Mouse (Mus musculus) hindlimb bud, embryonic 11.5 days (tissue): ENCODE measurements around the gene Crp.

ENCODE experiments used
- DNase-seq: peaks from one replicate; pipeline ENCODE4 v3.0.0-alpha.2; 2012; ENCODE audit warnings: low read depth, low spot score; ENCODE audit errors: extremely low spot score

The Crp gene

GRCm38 (mm10) chr1:172711396-172711795 is 13.5 kb downstream of the Crp start:
- DNase-seq = no peak

DNA sequence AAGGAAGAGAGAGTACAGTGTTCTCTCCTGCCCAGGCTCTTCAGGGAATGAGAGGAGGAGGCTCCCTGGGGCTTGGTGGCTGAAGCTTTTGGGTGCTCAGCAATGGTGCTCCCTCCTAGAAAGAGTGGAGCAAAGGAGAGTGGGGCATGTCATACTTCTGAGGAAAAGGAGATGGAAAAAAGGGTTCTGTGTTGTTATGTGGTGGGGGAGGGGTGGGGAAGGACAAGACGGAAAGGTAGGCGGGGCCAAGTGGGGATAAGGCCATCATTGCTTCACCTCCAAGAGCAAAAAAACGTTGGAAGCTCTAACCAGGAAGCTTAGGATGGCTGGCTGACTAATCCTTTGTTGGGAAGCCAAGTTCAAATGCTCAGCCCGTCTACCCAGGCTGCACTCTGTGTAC is 14.1 kb downstream of the Crp start:
- no peak for DNase-seq

GRCm38 (mm10) chr1:172751241-172751640 is 53.4 kb downstream of the Crp start:
- DNase-seq = no peak

- DNase-seq = no peak
Measured at GRCm38 (mm10) chr1:172755151-172755550, 57.3 kb downstream of the Crp start.

GRCm38 (mm10) chr1:172759525-172759924 is 61.7 kb downstream of the Crp start:
- no peak for DNase-seq

GRCm38 (mm10) chr1:172779195-172779594 is 81.3 kb downstream of the Crp start:
- DNase-seq = no peak

GRCm38 (mm10) chr1:172785322-172785721 is 87.5 kb downstream of the Crp start:
- no peak for DNase-seq

- DNase-seq = no peak
Measured at GRCm38 (mm10) chr1:172785886-172786285, 88.0 kb downstream of the Crp start.

DNA sequence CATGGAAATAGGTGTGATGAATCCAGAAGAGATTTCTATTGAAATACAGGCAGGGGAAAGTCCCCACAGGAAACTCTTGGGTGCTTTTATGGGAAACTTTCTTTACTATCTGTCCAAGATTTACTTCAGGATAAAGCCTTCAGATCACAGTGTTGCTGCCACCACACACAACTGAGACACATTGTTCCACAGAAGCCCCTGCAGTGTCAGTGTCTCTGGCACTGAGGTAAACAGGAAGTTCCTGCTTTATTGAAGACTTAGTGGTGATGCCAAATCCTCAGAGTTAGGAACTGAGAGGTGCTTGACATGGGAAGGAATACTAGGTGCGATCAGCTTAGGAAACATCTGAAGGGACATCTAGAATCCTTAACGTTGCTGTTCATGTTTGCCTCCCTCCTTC is 131.1 kb downstream of the Crp start:
- DNase-seq = no peak

DNA sequence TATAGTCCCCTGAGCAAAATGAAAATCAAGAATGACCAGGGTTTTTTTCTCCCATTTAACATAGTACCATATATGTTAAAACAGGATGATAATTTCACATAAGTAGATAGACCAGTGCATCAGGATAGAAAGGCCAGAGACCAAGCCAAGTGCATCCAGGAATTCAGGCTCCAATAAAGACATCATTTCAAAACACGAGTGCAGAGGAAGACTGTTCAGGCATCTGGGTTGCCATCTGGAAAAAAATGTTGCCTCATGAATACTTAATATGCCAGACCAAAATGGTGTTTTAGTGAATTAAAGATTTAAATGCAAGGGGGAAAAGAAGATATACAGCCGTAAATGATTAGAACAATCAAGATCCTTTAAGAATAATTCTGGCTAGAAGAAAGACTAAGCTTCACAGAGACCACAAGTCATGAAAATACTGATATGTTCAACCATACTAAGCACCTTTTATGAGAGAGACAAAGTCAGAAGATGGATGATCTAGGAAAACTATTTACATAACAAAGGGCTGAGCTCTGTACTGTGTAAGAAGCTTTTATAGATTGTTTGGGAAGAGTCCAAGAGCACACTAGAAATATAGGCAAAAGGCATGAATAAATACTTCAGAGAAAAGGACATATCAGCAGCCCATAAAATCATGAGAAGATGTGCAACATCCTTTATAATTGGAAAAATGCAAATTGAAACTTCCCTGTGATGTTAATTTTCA is 149.3 kb downstream of the Crp start:
- no peak for DNase-seq

GRCm38 (mm10) chr1:172848171-172848570 is 150.3 kb downstream of the Crp start:
- no peak for DNase-seq

DNA sequence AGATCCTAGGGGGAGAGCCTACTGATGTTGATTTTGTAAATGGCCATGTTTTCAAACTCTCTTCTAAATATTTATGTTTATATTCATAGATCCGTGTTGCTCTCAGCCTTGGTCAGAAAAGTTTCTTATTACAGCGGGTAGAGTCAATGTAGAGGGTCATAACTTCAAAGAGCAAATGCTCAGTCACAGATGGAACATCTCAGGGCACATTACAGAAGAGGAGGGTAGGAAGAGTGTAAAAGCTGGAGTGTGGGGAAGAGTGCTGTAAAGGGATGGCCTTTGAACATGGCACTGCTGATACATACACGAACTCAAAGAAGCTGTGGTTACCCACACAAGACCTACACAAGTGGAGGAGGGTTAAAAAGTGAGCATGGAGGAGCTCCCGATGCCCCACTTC is 177.4 kb downstream of the Crp start:
- no peak for DNase-seq

DNA sequence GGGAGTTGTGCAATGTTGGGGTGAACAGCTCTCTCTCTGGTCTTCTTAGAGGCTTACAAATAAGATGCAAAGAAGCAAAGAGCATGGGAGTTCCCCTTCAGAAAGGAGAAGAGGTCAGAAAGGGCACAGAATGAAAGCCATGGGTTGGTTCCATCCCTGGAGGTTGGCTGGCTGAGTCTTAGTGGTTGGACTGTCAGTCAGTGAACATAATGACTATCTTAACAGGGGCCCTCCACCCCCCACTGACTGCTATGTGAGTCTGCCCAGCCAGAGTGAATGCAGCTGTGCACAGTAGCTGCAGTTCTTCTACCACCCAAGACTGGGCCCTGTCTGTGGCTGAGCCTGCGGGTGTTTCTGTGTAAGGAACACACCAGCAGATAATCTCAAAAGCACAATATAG is 178.8 kb downstream of the Crp start:
- DNase-seq = no peak
